Mouse (Mus musculus) ES-E14 (cell line): Measurements from ENCODE around the gene Trub1. TPM values are rescaled to one million over a fixed set of nuclear protein-coding genes. Genes with fewer than 3 reads are reported as not detected.

ENCODE experiments used
- DNase-seq: peaks from one replicate; pipeline ENCODE4 v3.0.0-alpha.2; 2013; ENCODE audit warnings: low read depth, low spot score
- H3K27ac ChIP-seq: 2 replicates; pipeline ENCODE4 v1.5.1; 2012; ENCODE audit warnings: low read depth, mild to moderate bottlenecking, low read length, moderate library complexity, mixed read lengths; ENCODE audit not compliant: poor library complexity, insufficient read depth, severe bottlenecking
- H3K36me3 ChIP-seq: 2 replicates; pipeline ENCODE4 v1.6.1; 2012; ENCODE audit warnings: mild to moderate bottlenecking, low read length, moderate library complexity, mixed read lengths; ENCODE audit not compliant: control insufficient read depth, poor library complexity, insufficient read depth, severe bottlenecking
- H3K4me1 ChIP-seq, 2 experiments: fragments of 150-350 bp in 1 of 2; sonication (generic) in 1 of 2; 2 replicates each; pipeline ENCODE4 v1.6.1; 2012; ENCODE audit warnings: low read length in 2 of 2, mild to moderate bottlenecking in 1 of 2, mixed read lengths in 1 of 2; ENCODE audit not compliant: control insufficient read depth in 2 of 2, insufficient read depth in 2 of 2, poor library complexity in 1 of 2
- H3K4me3 ChIP-seq, 2 experiments: fragments of 150-350 bp in 1 of 2; sonication (generic) in 1 of 2; 2 replicates each; pipeline ENCODE4 v1.5.1; 2012; ENCODE audit warnings: low read length in 2 of 2, low read depth in 1 of 2, mild to moderate bottlenecking in 1 of 2, mixed read lengths in 1 of 2; ENCODE audit not compliant: insufficient read depth in 1 of 2, poor library complexity in 1 of 2, severe bottlenecking in 1 of 2
- H3K9ac ChIP-seq: 2 replicates; pipeline ENCODE4 v1.6.1; 2012; ENCODE audit warnings: low read depth, mild to moderate bottlenecking, low read length, mixed read lengths; ENCODE audit not compliant: poor library complexity, insufficient read depth, severe bottlenecking
- H3K9me3 ChIP-seq: fragments of 150-350 bp; sonication (generic); 2 replicates; pipeline ENCODE4 v1.6.1; 2012; ENCODE audit warnings: low read depth, mild to moderate bottlenecking, low read length; ENCODE audit not compliant: control insufficient read depth, insufficient read depth
- CHD2 ChIP-seq: IDR thresholded peaks from 2 replicates; pipeline ENCODE4 v1.6.1; 2014; ENCODE audit warnings: mild to moderate bottlenecking, low read depth, low read length, inconsistent platforms
- HCFC1 ChIP-seq: IDR thresholded peaks from 2 replicates; pipeline ENCODE4 v1.6.1; 2012; ENCODE audit warnings: low read length, inconsistent platforms, borderline replicate concordance; ENCODE audit not compliant: insufficient read depth
- MAFK ChIP-seq: IDR thresholded peaks from 2 replicates; pipeline ENCODE4 v1.6.1; 2014; ENCODE audit warnings: mild to moderate bottlenecking, low read depth, low read length, inconsistent platforms; ENCODE audit not compliant: insufficient read depth
- ZC3H11A ChIP-seq: IDR thresholded peaks from 2 replicates; pipeline ENCODE4 v1.6.1; 2012; ENCODE audit warnings: low read depth, mild to moderate bottlenecking, inconsistent platforms, low read length, borderline replicate concordance
- ZNF384 ChIP-seq: IDR thresholded peaks from 2 replicates; pipeline ENCODE4 v1.6.1; 2012; ENCODE audit warnings: low read depth, low read length, inconsistent platforms
- in situ Hi-C, 2 experiments: fragments of 600-800 bp; cut with MboI; formaldehyde crosslinking; loops; one replicate each; pipeline ENCODE4 v1.15.1; 2025; ENCODE audit warnings: low sequenced_read_pairs in 2 of 2, inconsistent platforms in 1 of 2; ENCODE audit not compliant: unreplicated experiment in 2 of 2
- total RNA-seq: library from RNA; depleted of rRNA; stranded (reverse); fragments of 300-350 nt; gene quantifications from 2 replicates; pipeline ENCODE4 v1.2.3, GENCODE M21; 2012

Gene Trub1
- total RNA-seq, 1 experiment: 12.5 TPM

DNA sequence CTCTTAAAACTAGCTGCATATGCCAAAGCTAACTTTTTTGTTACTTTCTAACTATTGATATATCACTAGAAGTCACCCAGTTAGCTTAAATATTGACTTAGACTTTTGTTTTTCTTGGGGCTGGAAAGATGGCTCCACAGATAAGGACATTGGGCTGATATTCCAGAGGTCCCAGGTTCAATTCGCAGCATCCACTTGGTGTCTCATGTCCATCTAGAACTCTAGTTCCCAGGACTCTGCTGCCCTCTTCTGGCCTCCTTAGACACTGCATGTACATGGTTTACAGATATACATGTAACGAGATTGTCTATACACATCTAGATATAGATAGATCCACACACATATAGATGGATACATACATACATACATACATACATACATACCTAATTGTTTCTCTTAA lies 4.4 kb downstream of the Trub1 start:
- no peak overlapping the region for H3K9ac ChIP-seq
- H3K4me1 ChIP-seq: no peaks in the 10 kb centered on the region
- H3K9me3 ChIP-seq: no peaks in the 10 kb centered on the region
- in situ Hi-C loops: no loop called here
- TF ChIP-seq CHD2 (no peak), ZC3H11A (0 out of 2 replicates have a peak, but pooled peaks have one; percentile 12)
- no peak overlapping the region for H3K4me3 ChIP-seq
- H3K27ac ChIP-seq: no peak overlapping the region
- peaks cover 13% of the 10 kb centered on the region for H3K36me3 ChIP-seq
- DNase-seq: peak; percentile 51

DNA sequence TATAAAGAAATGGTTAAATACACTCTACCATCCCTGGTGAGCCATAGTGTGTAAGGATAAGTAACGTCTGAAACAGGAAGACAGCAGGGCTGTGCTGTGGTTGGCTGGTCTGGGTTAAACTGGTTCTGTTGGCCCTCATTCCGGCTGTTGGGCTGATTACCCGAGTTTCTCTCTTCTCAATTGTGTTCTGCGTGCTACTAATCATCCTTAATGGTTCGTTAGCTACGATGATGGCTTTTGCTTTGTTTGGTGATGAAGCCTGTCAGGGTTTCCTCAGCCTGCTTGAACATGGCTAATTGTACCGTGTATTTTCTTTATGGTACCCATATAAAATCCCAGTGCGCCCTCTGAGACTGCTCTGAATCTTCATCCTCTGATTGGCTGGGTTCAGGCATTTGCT lies 11.0 kb downstream of the Trub1 start:
- no peak overlapping the region for H3K4me3 ChIP-seq
- H3K36me3 ChIP-seq: peaks cover 6% of the 10 kb centered on the region; the same call in 1 of the 2 replicates
- H3K9me3 ChIP-seq: no peaks in the 10 kb centered on the region
- in situ Hi-C loops: no loop called here
- no peak for TF ChIP-seq ZNF384
- TF ChIP-seq HCFC1: no peak
- no peak for TF ChIP-seq ZC3H11A
- no peak for TF ChIP-seq MAFK
- TF ChIP-seq CHD2: no peak
- H3K27ac ChIP-seq: no peak overlapping the region
- no peak overlapping the region for H3K9ac ChIP-seq
- DNase-seq: no peak
- H3K4me1 ChIP-seq: no peaks in the 10 kb centered on the region

DNA sequence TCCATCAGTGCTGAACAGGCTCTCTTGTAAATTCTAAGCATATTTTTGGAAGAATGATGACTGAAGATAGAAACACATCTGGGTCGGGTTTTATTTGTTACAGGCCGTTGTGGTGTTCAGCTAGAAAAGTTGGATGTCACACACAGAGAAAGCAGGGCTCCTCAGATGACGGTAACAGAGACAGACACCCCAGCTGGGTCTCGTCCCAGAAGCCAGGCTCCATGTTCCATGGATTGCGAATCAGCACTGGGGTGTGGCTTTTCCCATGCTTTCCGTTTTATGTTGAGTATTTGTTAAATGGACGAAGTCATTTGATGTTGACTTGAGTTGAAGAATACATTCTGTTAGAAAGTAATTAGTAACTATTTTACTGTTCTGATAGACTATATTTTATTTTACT lies 13.0 kb downstream of the Trub1 start:
- no peaks in the 10 kb centered on the region for H3K9me3 ChIP-seq
- no peak for TF ChIP-seq MAFK
- TF ChIP-seq HCFC1: no peak
- TF ChIP-seq ZNF384: no peak
- TF ChIP-seq ZC3H11A: no peak
- TF ChIP-seq CHD2: no peak
- in situ Hi-C loops: no loop called here
- peaks cover 1% of the 10 kb centered on the region; the same call in 1 of the 2 replicates for H3K36me3 ChIP-seq
- H3K9ac ChIP-seq: no peak overlapping the region
- H3K4me3 ChIP-seq: no peak overlapping the region
- no peak for DNase-seq
- no peaks in the 10 kb centered on the region for H3K4me1 ChIP-seq
- no peak overlapping the region for H3K27ac ChIP-seq

DNA sequence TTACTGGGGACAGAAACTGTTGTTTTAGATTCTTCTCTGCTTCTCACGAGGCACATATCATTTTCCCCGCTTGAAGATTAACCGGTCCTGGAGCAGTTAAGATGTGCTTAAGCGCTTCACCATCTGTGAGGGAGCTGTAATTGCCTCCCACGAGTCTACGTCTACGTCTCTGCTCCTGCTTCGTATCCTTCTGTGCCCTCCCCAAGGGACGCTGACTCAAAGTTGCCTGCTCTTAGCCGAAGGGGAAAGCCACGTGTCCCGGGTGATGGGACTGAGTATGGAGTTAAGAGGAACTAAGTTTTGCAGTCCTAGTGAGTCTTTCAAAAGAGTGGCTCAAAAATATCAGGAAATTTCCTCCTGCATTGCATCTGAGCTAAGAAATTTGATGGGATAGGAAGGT lies 18.3 kb downstream of the Trub1 start:
- in situ Hi-C loops: no loop called here
- no peak overlapping the region for H3K9ac ChIP-seq
- TF ChIP-seq ZC3H11A: no peak
- no peak for TF ChIP-seq ZNF384

DNA sequence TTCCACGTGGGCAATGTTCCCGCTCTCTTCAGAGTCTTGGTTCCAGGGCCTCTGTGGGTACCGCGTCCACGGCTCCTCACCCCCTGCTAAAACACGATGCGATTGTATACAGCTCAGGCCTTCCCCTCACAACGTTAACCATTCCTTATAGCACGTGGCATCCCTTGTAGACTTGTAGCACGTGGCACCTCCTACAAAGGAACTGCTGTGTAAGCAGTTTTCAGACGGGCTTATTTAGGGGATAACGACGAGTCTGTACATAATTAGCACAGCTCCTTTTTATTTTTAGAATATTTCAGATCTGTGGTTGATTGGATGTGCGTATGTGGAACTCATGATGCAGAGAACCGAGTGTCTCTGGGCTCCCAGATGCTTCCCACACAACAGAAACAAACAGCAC lies 19.5 kb downstream of the Trub1 start:
- TF ChIP-seq CHD2 (no peak), MAFK (peak; percentile 59)
- in situ Hi-C loops: no loop called here
- no peaks in the 10 kb centered on the region for H3K9me3 ChIP-seq

More for the DNA sequence above, 18.3 kb downstream of the Trub1 start:
- H3K27ac ChIP-seq: no peak overlapping the region
- no peak overlapping the region for H3K4me3 ChIP-seq
- no peak for DNase-seq
- no peaks in the 10 kb centered on the region for H3K9me3 ChIP-seq
- no peaks in the 10 kb centered on the region for H3K4me1 ChIP-seq
- peaks cover 13% of the 10 kb centered on the region; the same call in 1 of the 2 replicates for H3K36me3 ChIP-seq

More for the DNA sequence above, 19.5 kb downstream of the Trub1 start:
- Histone ChIP-seq H3K27ac (no peak overlapping the region), H3K9ac (no peak overlapping the region), H3K4me3 (no peak overlapping the region), H3K36me3 (peaks cover 13% of the 10 kb centered on the region; the same call in 1 of the 2 replicates), H3K4me1 (no peaks in the 10 kb centered on the region)
- DNase-seq: no peak
